In the genomic region with DNA sequence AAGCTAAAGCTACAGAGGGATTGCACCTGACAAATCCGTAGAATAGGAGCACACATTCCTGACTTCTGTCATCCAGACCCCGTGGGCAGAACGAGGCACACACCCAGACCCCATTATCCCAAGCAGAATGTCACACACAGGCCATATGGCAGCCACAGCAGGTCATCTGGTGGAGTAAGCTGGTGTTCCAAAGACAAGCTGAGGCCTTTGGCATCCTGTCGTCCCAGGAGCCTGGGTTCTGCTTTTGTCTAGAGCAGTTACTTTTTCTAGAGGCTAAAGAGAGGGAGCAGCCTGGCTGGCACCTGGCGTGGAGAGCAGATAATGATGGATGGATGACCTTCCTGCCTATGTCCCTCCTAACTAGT, we compare ENCODE assay signal across 12 mouse cellular contexts.
DNase-seq lines count a peak whose midpoint lies in the region; ATAC-seq lines count a peak whose summit lies in the region.
"Had no signal": no experiment of that assay in that cellular context is flagged by ENCODE, and none has a peak within 500 bp of the region (broad histone marks: within the 10 kb centered on the region; RNA-seq: fewer than 3 reads in every experiment).

No protein-coding gene starts in this region.

- WGBS in midbrain, embryonic 13.5 days: 27% methylated on average over 5 of the region's 5 CpGs
- WGBS in midbrain, embryonic 11.5 days: 30% methylated on average over 5 of the region's 5 CpGs
- 19% methylated on average over 5 of the region's 5 CpGs for WGBS in forebrain, embryonic 16.5 days
- 19% methylated on average over 5 of the region's 5 CpGs for WGBS in neural tube, embryonic 15.5 days

- peaks cover 22% of the 10 kb centered on the region for H3K4me1 ChIP-seq in midbrain, embryonic 13.5 days (replicated peaks)
- H3K4me1 ChIP-seq in midbrain, embryonic 11.5 days (ENCODE audit: control insufficient read depth, insufficient read depth, low read length): peaks cover 14% of the 10 kb centered on the region; the same call in 1 of the 2 replicates
- H3K4me1 ChIP-seq in forebrain, embryonic 16.5 days (replicated peaks; ENCODE audit: control insufficient read depth, insufficient read depth, low read length): peaks cover 12% of the 10 kb centered on the region
- H3K4me1 ChIP-seq in neural tube, embryonic 15.5 days: peaks cover 42% of the 10 kb centered on the region
- H3K4me1 ChIP-seq: liver, embryonic 13.5 days had no signal

- no peak overlapping the region for H3K4me3 ChIP-seq in midbrain, embryonic 13.5 days (replicated peaks)
- no peak overlapping the region for H3K4me3 ChIP-seq in midbrain, embryonic 11.5 days (ENCODE audit: low read depth, low read length)
- no peak overlapping the region for H3K4me3 ChIP-seq in forebrain, embryonic 16.5 days (replicated peaks; ENCODE audit: low read length)
- H3K4me3 ChIP-seq in neural tube, embryonic 15.5 days (replicated peaks): no peak overlapping the region
- H3K4me3 ChIP-seq: heart, embryonic 12.5 days; liver, embryonic 13.5 days had no signal

- H3K9ac ChIP-seq in midbrain, embryonic 13.5 days (replicated peaks): no peak overlapping the region
- H3K9ac ChIP-seq in midbrain, embryonic 11.5 days (ENCODE audit: low read length): no peak overlapping the region
- no peak overlapping the region for H3K9ac ChIP-seq in forebrain, embryonic 16.5 days (replicated peaks; ENCODE audit: low read depth, low read length)
- H3K9ac ChIP-seq in neural tube, embryonic 15.5 days (replicated peaks): no peak overlapping the region
- H3K9ac ChIP-seq: heart, embryonic 12.5 days; liver, embryonic 13.5 days had no signal

- no peak overlapping the region for H3K27ac ChIP-seq in midbrain, embryonic 13.5 days
- no peak overlapping the region for H3K27ac ChIP-seq in midbrain, embryonic 11.5 days (ENCODE audit: low read depth, low read length)
- peak overlapping the region; percentile 13; the same call in 1 of the 2 replicates for H3K27ac ChIP-seq in forebrain, embryonic 16.5 days (ENCODE audit: low read length)
- 0 out of 2 replicates have a peak overlapping the region, but pooled peaks have one; percentile 23 for H3K27ac ChIP-seq in neural tube, embryonic 15.5 days (replicated peaks)
- H3K27ac ChIP-seq: liver, embryonic 13.5 days had no signal

- 0 out of 2 replicates have a peak, but pooled peaks have one; percentile 28 for ATAC-seq in midbrain, embryonic 13.5 days
- no peak for ATAC-seq in midbrain, embryonic 11.5 days (ENCODE audit: low FRiP score)
- peak; percentile 68 for ATAC-seq in forebrain, embryonic 16.5 days
- no peak for ATAC-seq in neural tube, embryonic 15.5 days (ENCODE audit: low FRiP score)

- H3K27me3 ChIP-seq in midbrain, embryonic 13.5 days: no peaks in the 10 kb centered on the region
- H3K27me3 ChIP-seq in midbrain, embryonic 11.5 days (ENCODE audit: control insufficient read depth, insufficient read depth, low read length): no peaks in the 10 kb centered on the region
- no peaks in the 10 kb centered on the region for H3K27me3 ChIP-seq in forebrain, embryonic 16.5 days (replicated peaks; ENCODE audit: control insufficient read depth, insufficient read depth, low read length)
- H3K27me3 ChIP-seq in neural tube, embryonic 15.5 days (replicated peaks): no peaks in the 10 kb centered on the region
- H3K27me3 ChIP-seq: heart, embryonic 12.5 days; liver, embryonic 13.5 days had no signal

- DNase-seq in adrenal gland, postnatal 14 days: peak; percentile 11
- no peak for DNase-seq in adrenal gland, adult 8-10 months
- no peak for DNase-seq in midbrain, embryonic 11.5 days (ENCODE audit: low spot score, missing footprints)
- DNase-seq in embryo, embryonic 11 days: no peak
- no peak for DNase-seq in B cell, adult 2 months
- DNase-seq: kidney, adult 2 months; liver, embryonic 13.5 days; thymus, postnatal 14 days had no signal

- no peaks in the 10 kb centered on the region for H3K36me3 ChIP-seq in midbrain, embryonic 13.5 days
- H3K36me3 ChIP-seq in midbrain, embryonic 11.5 days (ENCODE audit: control insufficient read depth, insufficient read depth, low read length): no peaks in the 10 kb centered on the region
- H3K36me3 ChIP-seq in forebrain, embryonic 16.5 days (ENCODE audit: control insufficient read depth, insufficient read depth): no peaks in the 10 kb centered on the region
- H3K36me3 ChIP-seq in neural tube, embryonic 15.5 days: no peaks in the 10 kb centered on the region
- H3K36me3 ChIP-seq: liver, embryonic 13.5 days had no signal

- no peaks in the 10 kb centered on the region for H3K9me3 ChIP-seq in midbrain, embryonic 13.5 days
- no peaks in the 10 kb centered on the region for H3K9me3 ChIP-seq in midbrain, embryonic 11.5 days (ENCODE audit: control insufficient read depth, low read length)
- H3K9me3 ChIP-seq in forebrain, embryonic 16.5 days (ENCODE audit: control insufficient read depth, low read length): no peaks in the 10 kb centered on the region
- no peaks in the 10 kb centered on the region for H3K9me3 ChIP-seq in neural tube, embryonic 15.5 days (replicated peaks)
- H3K9me3 ChIP-seq: heart, embryonic 12.5 days; liver, embryonic 13.5 days had no signal

- H3K4me2 ChIP-seq in midbrain, embryonic 13.5 days (replicated peaks): no peak overlapping the region
- no peak overlapping the region for H3K4me2 ChIP-seq in midbrain, embryonic 11.5 days
- H3K4me2 ChIP-seq in forebrain, embryonic 16.5 days (ENCODE audit: low read length): no peak overlapping the region
- no peak overlapping the region for H3K4me2 ChIP-seq in neural tube, embryonic 15.5 days
- H3K4me2 ChIP-seq: heart, embryonic 12.5 days; liver, embryonic 13.5 days had no signal

Comparison
In these comparisons a context has a peak if more than half of its experiments do, and no peak if none do; other contexts are left out.
1. ATAC-seq: peak in midbrain, embryonic 13.5 days (single experiment) and forebrain, embryonic 16.5 days (single experiment); none in midbrain, embryonic 11.5 days (single experiment) and neural tube, embryonic 15.5 days (single experiment).
2. H3K27ac ChIP-seq: peak in forebrain, embryonic 16.5 days (single experiment) and neural tube, embryonic 15.5 days (single experiment); none in midbrain, embryonic 13.5 days (single experiment) and midbrain, embryonic 11.5 days (single experiment).